Mouse (Mus musculus) macrophage (primary cell): Measurements from ENCODE around the gene Siglech. TPM values are rescaled to one million over a fixed set of nuclear protein-coding genes. Genes with fewer than 3 reads are reported as not detected.
"Not testable (repeated sequence)": the region's sequence is repeated elsewhere in the genome, so short reads cannot be mapped to it uniquely, and the experiment has no call there.

Source experiments
- H3K27ac ChIP-seq: fragments of 350-480 bp; formaldehyde crosslinking; 2 replicates; pipeline ENCODE4 v1.9.0; 2021
- H3K36me3 ChIP-seq: fragments of 350-480 bp; formaldehyde crosslinking; 2 replicates; pipeline ENCODE4 v1.9.0; 2021; ENCODE audit errors: inconsistent target
- H3K4me3 ChIP-seq: fragments of 350-480 bp; formaldehyde crosslinking; 2 replicates; pipeline ENCODE4 v1.9.0; 2021; ENCODE audit errors: inconsistent target
- H3K79me2 ChIP-seq: fragments of 350-480 bp; formaldehyde crosslinking; 2 replicates; pipeline ENCODE4 v1.9.0; 2021; ENCODE audit errors: inconsistent target
- WGBS: methylation state at CpG from one replicate; pipeline ENCODE4 v1.1.7; 2026; ENCODE audit warnings: inconsistent platforms; ENCODE audit not compliant: missing documents; 5-methylcytosine and 5-hydroxymethylcytosine counted together
- polyA plus RNA-seq: library from polyadenylated mRNA; stranded (reverse); fragments of 250-400 nt; gene quantifications from 3 replicates; pipeline ENCODE4 v1.2.4, GENCODE M21; 2018; ENCODE audit warnings: inconsistent platforms
- total RNA-seq, 78 experiments: library from RNA; depleted of rRNA; stranded (reverse); fragments of 250-400 nt; gene quantifications; 1 replicate in 9 of 78; 2 replicates in 24 of 78; 3 replicates in 43 of 78; 4 replicates in 2 of 78; pipeline ENCODE4 v1.2.4; 2018; ENCODE audit warnings: inconsistent platforms in 56 of 78

Gene Siglech
- under 1 TPM in 6 of 26 experiments, not detected in 20; 0.26 to 0.88 (median 0.45) TPM for total RNA-seq (2018; cell fraction: chromatin; rRNA removed)
- total RNA-seq (2018; cell fraction: cytosol; rRNA removed): 1 to 10 TPM in 7 of 26 experiments, under 1 TPM in 19; 0.11 to 2.4 (median 0.48) TPM
- total RNA-seq (2018; cell fraction: nucleus; rRNA removed): 1 to 10 TPM in 19 of 26 experiments, under 1 TPM in 7; 0.43 to 3.5 (median 1.3) TPM
- 0.53 to 2.7 TPM (median 1.1 TPM) in 3 replicates for polyA plus RNA-seq

DNA sequence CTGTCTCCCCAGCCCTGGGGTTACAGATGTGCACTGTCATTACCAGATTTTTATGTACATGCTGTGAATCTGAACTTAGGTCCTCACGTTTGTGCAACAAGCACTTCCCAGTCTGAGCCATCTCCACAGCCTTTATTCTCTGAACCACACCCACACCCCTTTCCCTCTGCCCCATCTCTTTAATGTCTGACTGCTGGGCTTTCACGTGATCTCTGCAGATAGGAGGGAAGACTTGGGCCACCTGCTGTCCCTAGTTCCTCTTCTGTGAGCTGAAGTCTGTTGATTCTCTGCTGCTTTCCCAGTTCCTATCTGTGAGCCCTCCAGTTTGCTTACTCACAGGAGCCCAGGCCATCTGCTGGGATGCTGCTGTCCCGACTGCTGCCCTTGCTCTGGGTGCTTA is at the start of gene Siglech:
Gene Siglech (plus strand): TSS at position 253 of the 400 bp plus-strand sequence.
- Histone ChIP-seq H3K36me3 (no peaks in the 10 kb centered on the region), H3K27ac (no peak within 1 kb of the TSS), H3K79me2 (no peaks in the 10 kb centered on the region), H3K4me3 (no peak within 1 kb of the TSS)
- 7% methylated on average over 3 of the region's 3 CpGs for WGBS

DNA sequence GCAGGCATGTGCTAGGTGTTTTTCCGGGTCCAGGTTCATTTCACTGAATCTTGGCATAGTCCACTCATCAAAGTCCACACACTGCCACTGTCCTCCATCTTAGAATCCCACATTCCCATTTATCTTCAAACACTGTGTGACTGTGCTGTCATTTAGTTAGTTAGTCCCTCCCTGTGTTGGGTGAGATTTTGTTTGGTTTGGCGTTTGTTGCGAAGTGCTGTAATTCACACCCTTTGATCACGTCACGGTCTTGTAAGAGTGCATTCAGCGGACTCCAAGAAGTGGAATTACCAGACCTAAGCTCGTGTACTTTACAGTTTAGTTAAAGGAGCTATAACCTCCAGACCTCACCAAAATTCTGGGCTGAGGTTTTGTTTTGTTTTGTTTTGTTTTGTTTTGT is 45.3 kb upstream of the Siglech start:
- no peak overlapping the region for H3K4me3 ChIP-seq
- 82% methylated on average over 7 of the region's 7 CpGs for WGBS
- no peak overlapping the region for H3K27ac ChIP-seq
- H3K36me3 ChIP-seq: no peaks in the 10 kb centered on the region
- no peaks in the 10 kb centered on the region for H3K79me2 ChIP-seq

DNA sequence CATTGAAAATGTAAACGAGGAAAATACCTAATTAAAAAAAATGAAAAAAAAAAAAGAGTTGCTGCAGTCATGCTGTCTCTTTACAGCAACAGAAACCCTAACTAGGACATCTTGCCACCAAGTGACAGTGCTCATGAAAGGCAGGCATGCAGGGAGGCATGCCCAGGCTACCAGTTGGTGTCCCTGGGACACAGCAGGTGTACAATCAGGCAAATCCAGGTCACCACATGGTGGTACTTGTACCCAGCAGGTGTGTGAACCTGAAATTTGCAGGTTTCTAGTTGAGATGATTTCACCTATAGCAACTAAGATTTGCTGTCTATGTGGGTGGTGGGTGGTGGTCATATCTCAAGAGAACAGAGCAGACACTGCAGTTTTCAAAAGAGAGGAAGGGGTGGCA is 39.1 kb upstream of the Siglech start:
- Histone ChIP-seq H3K79me2 (no peaks in the 10 kb centered on the region), H3K27ac (no peak overlapping the region), H3K4me3 (no peak overlapping the region), H3K36me3 (no peaks in the 10 kb centered on the region)
- no CpG with 5 or more reads among the region's 1 CpGs for WGBS

DNA sequence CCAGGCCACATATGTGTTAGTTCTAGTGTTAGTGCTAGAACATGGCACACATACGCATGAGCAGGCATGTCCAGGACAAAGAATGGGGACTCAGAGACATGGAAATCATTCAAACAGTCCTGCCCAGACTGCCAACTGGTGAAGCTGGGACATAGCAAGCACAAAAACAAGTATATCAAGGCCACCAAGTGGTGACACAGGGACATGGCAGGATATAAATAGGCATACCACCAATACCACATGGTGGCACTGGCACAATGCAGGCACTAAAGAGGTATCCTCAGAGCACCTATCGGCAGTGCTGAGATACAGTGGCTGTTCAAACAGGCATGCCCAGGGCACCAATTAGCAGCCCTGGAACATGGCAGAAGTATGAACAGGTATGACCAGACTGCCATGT is 33.5 kb upstream of the Siglech start:
- no peaks in the 10 kb centered on the region for H3K36me3 ChIP-seq
- H3K27ac ChIP-seq: no peak overlapping the region
- WGBS: 96% methylated on average over 2 of the region's 2 CpGs
- H3K79me2 ChIP-seq: no peaks in the 10 kb centered on the region
- H3K4me3 ChIP-seq: no peak overlapping the region

DNA sequence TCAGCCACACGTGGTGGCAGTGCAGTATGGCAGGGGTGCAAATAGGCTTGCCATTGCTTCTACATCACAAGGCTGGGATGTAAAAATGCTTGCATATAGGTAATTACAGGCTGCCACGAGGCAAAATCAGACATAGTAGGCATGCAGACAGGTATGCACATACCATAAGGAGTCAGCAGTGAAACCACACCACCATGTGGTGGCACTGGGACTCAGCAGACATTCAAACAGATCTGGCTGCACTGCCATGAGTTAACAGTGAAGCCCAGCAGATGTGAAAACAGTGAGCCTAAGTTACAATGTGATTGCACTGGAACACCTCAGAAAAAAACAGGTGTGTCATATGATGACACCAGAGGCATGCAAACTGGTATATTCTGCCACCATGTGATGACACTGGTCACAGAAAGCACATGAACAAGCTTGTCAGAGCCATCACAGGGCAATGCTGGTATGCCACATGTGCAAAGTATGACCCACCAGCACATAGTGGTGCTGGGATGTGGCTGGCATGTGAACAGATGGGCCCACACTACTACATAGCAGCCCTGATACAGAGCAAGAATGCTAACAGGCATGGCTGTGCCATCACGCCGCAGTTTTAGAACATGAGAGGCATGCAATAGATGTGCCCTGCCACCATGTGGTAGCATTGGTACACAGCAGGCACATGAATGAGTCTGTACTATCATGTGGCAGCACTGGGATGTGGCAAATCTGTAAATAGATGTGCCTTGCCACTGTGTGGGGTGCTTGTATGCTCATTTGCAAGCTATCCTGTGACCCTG is 30.7 kb upstream of the Siglech start:
- WGBS: 56% methylated on average over 4 of the region's 4 CpGs
- no peak overlapping the region for H3K27ac ChIP-seq
- H3K4me3 ChIP-seq: no peak overlapping the region
- no peaks in the 10 kb centered on the region for H3K36me3 ChIP-seq
- H3K79me2 ChIP-seq: no peaks in the 10 kb centered on the region

DNA sequence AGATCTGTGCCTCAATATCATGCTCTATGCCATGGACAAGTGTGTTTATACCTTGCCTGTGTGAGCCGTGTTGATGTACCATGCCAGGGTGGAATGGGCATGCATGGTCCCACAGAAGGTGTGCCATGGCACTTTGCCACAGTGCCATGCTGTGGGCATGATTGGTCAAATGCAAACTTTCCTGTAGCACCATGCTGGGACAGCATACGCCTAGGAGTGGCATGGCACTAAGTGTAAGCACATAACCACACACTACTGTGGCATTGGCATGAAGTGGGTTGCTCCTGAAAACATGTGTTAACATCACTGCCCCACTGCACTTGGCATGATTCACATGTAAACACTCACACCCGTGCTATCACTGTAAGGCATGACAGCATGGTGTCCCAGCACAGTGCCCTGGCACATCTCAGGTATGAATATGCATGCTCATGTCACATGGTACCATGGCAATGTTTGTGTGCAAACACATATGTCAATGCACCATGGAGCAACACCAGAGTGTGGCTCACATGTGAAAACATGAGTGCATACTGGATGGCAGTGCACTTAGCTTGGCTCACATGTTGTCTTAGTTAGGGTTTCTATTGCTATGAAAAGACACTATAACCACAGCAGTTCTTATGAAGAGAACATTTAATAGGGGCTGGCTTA is 24.2 kb upstream of the Siglech start:
- H3K79me2 ChIP-seq: no peaks in the 10 kb centered on the region
- WGBS: 92% methylated on average over 3 of the region's 3 CpGs
- no peak overlapping the region for H3K27ac ChIP-seq
- H3K4me3 ChIP-seq: no peak overlapping the region
- H3K36me3 ChIP-seq: no peaks in the 10 kb centered on the region

DNA sequence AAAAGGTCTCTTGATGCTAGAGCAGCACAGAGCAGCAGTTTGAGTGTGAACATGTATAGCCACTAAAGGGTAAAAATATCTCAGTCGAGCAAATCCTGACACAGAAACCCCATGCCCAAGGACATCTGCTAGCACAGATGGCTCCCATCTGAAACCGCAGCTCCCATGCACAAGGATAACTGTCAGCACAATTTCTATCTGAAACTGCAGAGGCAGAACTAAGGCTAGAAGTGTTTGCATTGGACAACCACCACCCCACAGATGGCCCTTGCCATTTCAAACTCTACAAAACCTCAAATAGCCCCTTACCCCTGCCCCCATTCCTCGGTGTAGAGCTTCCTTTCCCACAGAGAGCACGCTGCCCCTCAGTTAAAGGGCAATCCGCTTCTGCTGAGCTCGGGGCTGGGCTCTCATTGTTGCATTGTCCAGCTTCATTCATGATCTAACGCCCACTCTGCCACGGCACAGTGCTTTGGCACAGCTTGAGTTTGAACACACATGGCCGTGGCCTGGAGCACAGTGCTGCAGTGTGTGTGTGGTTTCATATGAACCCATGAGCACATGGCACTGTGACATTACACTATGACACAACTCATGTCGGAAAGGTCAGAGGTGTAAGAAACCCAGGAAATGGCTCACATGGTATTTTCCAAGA is 23.3 kb upstream of the Siglech start:
- 87% methylated on average over 10 of the region's 10 CpGs for whole genome bisulfite sequencing
- Histone ChIP-seq H3K36me3 (no peaks in the 10 kb centered on the region), H3K4me3 (no peak overlapping the region), H3K79me2 (no peaks in the 10 kb centered on the region), H3K27ac (no peak overlapping the region)

DNA sequence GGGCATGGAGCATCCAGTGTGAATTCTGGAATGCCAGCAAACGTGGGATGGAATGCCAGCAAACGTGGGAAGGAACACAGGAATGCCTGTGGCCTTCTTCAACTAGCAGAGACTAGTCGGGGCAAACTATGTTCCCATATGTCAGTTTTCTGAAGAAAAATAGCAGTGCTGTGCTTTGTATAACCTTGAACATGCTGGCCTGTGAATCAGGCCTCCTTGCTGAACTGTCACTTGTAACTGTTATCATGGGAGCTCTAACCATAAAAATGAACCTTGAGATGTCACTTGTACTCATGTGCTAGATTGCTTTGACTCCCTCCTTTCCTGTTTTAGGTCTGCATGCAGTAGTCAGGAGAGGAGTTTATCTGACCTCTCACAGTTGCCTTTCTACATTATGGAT is 17.1 kb upstream of the Siglech start:
- Histone ChIP-seq H3K4me3 (no peak overlapping the region), H3K27ac (no peak overlapping the region), H3K79me2 (no peaks in the 10 kb centered on the region), H3K36me3 (no peaks in the 10 kb centered on the region)
- WGBS: 79% methylated on average over 3 of the region's 3 CpGs

DNA sequence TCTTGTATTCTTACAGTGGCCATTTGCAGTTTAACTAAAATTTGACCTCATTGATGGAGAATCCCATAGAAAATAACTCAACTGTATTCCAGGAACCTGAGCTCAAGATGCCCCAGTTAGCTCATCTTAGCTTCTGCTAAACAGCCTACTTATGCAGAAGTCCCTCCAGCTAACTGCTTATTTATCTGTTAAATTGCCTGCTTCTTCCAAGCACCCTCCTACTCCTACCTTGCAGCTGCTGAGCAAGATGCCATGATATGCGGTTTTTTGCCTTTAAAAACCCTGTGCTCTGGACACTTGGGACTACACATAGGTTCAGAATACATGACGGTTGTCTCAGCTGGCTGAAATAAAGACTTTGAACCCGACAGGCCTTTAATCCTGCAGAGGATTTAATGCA is 8.6 kb upstream of the Siglech start:
- Histone ChIP-seq H3K79me2 (no peaks in the 10 kb centered on the region), H3K36me3 (no peaks in the 10 kb centered on the region), H3K4me3 (no peak overlapping the region), H3K27ac (no peak overlapping the region)
- WGBS: 81% methylated on average over 3 of the region's 3 CpGs

DNA sequence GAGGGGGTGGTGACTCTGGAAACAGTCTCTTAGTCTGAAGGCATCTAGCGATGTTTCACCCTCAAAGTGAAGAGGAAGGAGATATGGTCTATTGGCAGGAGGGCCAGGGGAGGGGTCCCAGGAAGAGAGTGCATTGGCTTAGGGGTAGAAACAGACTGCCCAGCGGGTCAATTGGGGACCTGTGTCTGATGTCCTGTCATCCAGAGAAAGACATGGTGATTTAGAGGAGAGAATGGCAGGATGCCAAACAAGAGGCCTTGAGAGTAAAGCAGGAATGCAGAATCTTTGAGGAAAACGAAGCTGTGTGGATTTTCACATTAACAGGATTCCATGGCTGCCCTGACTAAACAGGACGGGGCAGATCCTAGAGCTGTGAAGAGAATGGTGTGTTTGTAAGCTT is 12.0 kb downstream of the Siglech start:
- Histone ChIP-seq H3K4me3 (no peak overlapping the region), H3K27ac (no peak overlapping the region), H3K79me2 (no peaks in the 10 kb centered on the region), H3K36me3 (no peaks in the 10 kb centered on the region)
- WGBS: 78% methylated on average over 4 of the region's 4 CpGs

DNA sequence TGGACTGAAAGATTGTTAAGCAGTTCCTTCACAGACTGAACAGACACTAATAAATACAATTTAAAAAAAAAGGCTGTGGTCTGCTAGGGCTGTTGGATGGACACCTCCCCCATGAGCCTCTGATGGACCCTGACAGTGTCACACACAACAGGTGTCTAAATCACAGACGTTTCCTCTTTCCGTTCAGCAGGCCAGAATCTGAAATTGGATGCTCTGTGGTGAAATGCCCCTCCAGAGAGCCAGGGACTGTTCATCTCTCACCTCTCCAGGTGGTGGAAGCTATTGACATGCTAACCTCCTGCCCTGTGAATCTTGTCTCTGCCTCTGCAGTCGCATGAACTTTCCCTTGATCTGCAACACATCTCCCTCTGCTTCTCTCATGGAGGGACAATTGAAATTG is 14.5 kb downstream of the Siglech start:
- no peak overlapping the region for H3K4me3 ChIP-seq
- no peaks in the 10 kb centered on the region for H3K79me2 ChIP-seq
- H3K36me3 ChIP-seq: no peaks in the 10 kb centered on the region
- no peak overlapping the region for H3K27ac ChIP-seq
- WGBS: 69% methylated on average over 3 of the region's 3 CpGs

DNA sequence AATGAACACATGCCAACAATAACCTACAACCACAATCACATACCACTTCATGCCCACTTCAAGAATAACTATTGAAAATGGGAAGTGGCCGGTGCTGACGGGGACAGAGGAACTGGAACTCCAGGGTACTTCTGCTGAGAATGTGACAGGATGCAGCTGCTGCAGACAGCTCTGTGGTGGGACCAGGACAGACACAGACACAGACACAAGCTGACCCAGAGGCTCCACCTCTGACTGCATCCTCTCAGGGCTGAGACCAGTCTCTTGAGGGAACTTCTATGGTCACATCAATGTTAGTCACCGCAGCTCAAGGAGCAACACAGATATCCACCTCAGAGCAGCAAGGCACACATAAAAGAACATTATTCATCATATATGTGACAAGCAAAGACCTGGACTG is 16.6 kb downstream of the Siglech start:
- 0% methylated on average over 3 of the region's 3 CpGs for WGBS
- Histone ChIP-seq H3K27ac (peak overlapping the region; percentile 65), H3K4me3 (no peak overlapping the region), H3K36me3 (no peaks in the 10 kb centered on the region), H3K79me2 (no peaks in the 10 kb centered on the region)

DNA sequence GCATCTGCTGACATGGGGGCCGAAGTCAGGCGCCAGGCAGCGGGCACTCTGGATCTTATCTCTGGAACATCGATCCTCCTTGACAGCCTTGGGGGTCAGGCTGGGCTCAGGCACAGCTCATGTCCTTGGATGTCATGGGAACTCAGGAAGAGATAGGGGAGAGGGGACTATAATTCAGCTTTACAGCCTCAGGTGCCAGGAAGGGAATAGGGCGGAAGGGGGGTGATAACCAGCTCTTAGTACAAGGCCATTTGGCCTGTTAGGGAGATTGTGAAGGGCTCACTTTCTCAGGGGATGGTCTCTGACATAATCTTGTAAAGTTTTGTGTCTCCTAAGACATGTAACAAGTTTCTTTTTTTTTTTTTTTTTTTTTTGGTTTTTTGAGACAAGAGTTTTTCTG is 22.6 kb downstream of the Siglech start:
- not testable (repeated sequence) for H3K4me3 ChIP-seq, H3K36me3 ChIP-seq, H3K27ac ChIP-seq
- peaks cover 14% of the 10 kb centered on the region for H3K79me2 ChIP-seq
- 80% methylated on average over 2 of the region's 5 CpGs for WGBS

DNA sequence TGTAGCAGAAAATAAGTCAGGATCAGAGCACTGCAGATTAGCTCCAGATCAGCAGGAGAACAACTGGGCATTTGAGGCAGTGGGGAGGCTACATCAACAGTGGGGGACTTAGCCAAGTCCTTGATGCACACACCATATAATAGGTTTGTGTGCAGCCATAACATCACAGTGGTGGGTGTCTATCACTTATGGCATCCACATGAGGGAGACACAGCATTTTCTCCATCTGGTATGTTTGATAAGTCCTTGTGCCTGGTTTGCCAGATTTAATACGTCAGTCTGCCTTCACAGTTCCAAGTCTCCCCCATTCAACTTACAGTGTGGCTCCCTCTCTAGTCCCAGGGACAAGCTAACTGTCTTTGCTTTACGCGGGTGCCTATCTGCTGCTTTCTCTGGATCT is 24.3 kb downstream of the Siglech start:
- Histone ChIP-seq H3K4me3 (no peak overlapping the region), H3K27ac (no peak overlapping the region), H3K36me3 (peaks cover 13% of the 10 kb centered on the region), H3K79me2 (peaks cover 26% of the 10 kb centered on the region)
- 97% methylated on average over 3 of the region's 3 CpGs for WGBS
